Mouse (Mus musculus): ENCODE measurements around the gene Gm17190. TPM values are rescaled to one million over a fixed set of nuclear protein-coding genes. Genes with fewer than 3 reads are reported as not detected.

Gene Gm17190
- polyA plus RNA-seq, 1 experiment from 2014 or later: 1.1 TPM

- Histone ChIP-seq H3K4me3 (ENCODE audit: low read depth, low read length) (no peak overlapping the region), H3K27ac (ENCODE audit: low read depth, low read length) (no peak overlapping the region), H3K27me3 (ENCODE audit: control insufficient read depth, insufficient read depth, low read length) (no peaks in the 10 kb centered on the region), H3K4me1 (ENCODE audit: control insufficient read depth, insufficient read depth, low read length) (peaks cover 6% of the 10 kb centered on the region), H3K9me3 (ENCODE audit: control insufficient read depth, low read length) (no peaks in the 10 kb centered on the region), H3K4me2 (ENCODE audit: low read depth, low read length) (no peak overlapping the region), H3K36me3 (ENCODE audit: control insufficient read depth, insufficient read depth, low read length) (no peaks in the 10 kb centered on the region), H3K9ac (replicated peaks; ENCODE audit: low read depth, low read length) (no peak overlapping the region)
- 86% methylated on average over 4 of the region's 4 CpGs for WGBS
- no peak for ATAC-seq (ENCODE audit: low read depth)
Observed at GRCm38 (mm10) chr13:96106367-96106766, 24.5 kb downstream of the Gm17190 start.

- peaks cover 8% of the 10 kb centered on the region for H3K4me1 ChIP-seq (ENCODE audit: control insufficient read depth, insufficient read depth, low read length)
- H3K27ac ChIP-seq (ENCODE audit: low read depth, low read length): peak overlapping the region; percentile 55; the same call in 1 of the 2 replicates
- no peak overlapping the region for H3K4me2 ChIP-seq (ENCODE audit: low read depth, low read length)
- H3K9me3 ChIP-seq (ENCODE audit: control insufficient read depth, low read length): no peaks in the 10 kb centered on the region
- H3K9ac ChIP-seq (replicated peaks; ENCODE audit: low read depth, low read length): no peak overlapping the region
- no peaks in the 10 kb centered on the region for H3K27me3 ChIP-seq (ENCODE audit: control insufficient read depth, insufficient read depth, low read length)
- peak; percentile 69; the same call in 1 of the 2 replicates for ATAC-seq (ENCODE audit: low read depth)
- H3K36me3 ChIP-seq (ENCODE audit: control insufficient read depth, insufficient read depth, low read length): no peaks in the 10 kb centered on the region
- WGBS: 17% methylated on average over 3 of the region's 3 CpGs
- no peak overlapping the region for H3K4me3 ChIP-seq (ENCODE audit: low read depth, low read length)
Observed at GRCm38 (mm10) chr13:96110767-96111166, 28.9 kb downstream of the Gm17190 start.

GRCm38 (mm10) chr13:96112711-96113110 is 30.9 kb downstream of the Gm17190 start:
- no peak overlapping the region for H3K4me3 ChIP-seq (ENCODE audit: low read depth, low read length)
- no peaks in the 10 kb centered on the region for H3K9me3 ChIP-seq (ENCODE audit: control insufficient read depth, low read length)
- H3K4me2 ChIP-seq (ENCODE audit: low read depth, low read length): no peak overlapping the region
- H3K9ac ChIP-seq (replicated peaks; ENCODE audit: low read depth, low read length): no peak overlapping the region
- 85% methylated on average over 2 of the region's 2 CpGs for WGBS
- no peaks in the 10 kb centered on the region for H3K36me3 ChIP-seq (ENCODE audit: control insufficient read depth, insufficient read depth, low read length)
- no peak overlapping the region for H3K27ac ChIP-seq (ENCODE audit: low read depth, low read length)
- H3K4me1 ChIP-seq (ENCODE audit: control insufficient read depth, insufficient read depth, low read length): peaks cover 8% of the 10 kb centered on the region
- no peaks in the 10 kb centered on the region for H3K27me3 ChIP-seq (ENCODE audit: control insufficient read depth, insufficient read depth, low read length)
- ATAC-seq (ENCODE audit: low read depth): no peak

GRCm38 (mm10) chr13:96125011-96125410 is 43.2 kb downstream of the Gm17190 start:
- no peaks in the 10 kb centered on the region for H3K4me1 ChIP-seq (ENCODE audit: control insufficient read depth, insufficient read depth, low read length)
- H3K4me3 ChIP-seq (ENCODE audit: low read depth, low read length): no peak overlapping the region
- H3K36me3 ChIP-seq (ENCODE audit: control insufficient read depth, insufficient read depth, low read length): no peaks in the 10 kb centered on the region
- H3K9me3 ChIP-seq (ENCODE audit: control insufficient read depth, low read length): no peaks in the 10 kb centered on the region
- ATAC-seq (ENCODE audit: low read depth): no peak
- 64% methylated on average over 5 of the region's 5 CpGs for WGBS
- no peak overlapping the region for H3K4me2 ChIP-seq (ENCODE audit: low read depth, low read length)
- no peak overlapping the region for H3K9ac ChIP-seq (replicated peaks; ENCODE audit: low read depth, low read length)
- no peaks in the 10 kb centered on the region for H3K27me3 ChIP-seq (ENCODE audit: control insufficient read depth, insufficient read depth, low read length)
- no peak overlapping the region for H3K27ac ChIP-seq (ENCODE audit: low read depth, low read length)

GRCm38 (mm10) chr13:96126669-96127068 is 44.8 kb downstream of the Gm17190 start:
- Histone ChIP-seq H3K9ac (replicated peaks; ENCODE audit: low read depth, low read length) (no peak overlapping the region), H3K4me2 (ENCODE audit: low read depth, low read length) (no peak overlapping the region), H3K27ac (ENCODE audit: low read depth, low read length) (no peak overlapping the region), H3K36me3 (ENCODE audit: control insufficient read depth, insufficient read depth, low read length) (no peaks in the 10 kb centered on the region), H3K4me3 (ENCODE audit: low read depth, low read length) (no peak overlapping the region), H3K27me3 (ENCODE audit: control insufficient read depth, insufficient read depth, low read length) (peaks cover 4% of the 10 kb centered on the region; the same call in 1 of the 2 replicates), H3K9me3 (ENCODE audit: control insufficient read depth, low read length) (no peaks in the 10 kb centered on the region), H3K4me1 (ENCODE audit: control insufficient read depth, insufficient read depth, low read length) (no peaks in the 10 kb centered on the region)
- 79% methylated on average over 6 of the region's 6 CpGs for WGBS
- no peak for ATAC-seq (ENCODE audit: low read depth)

- Histone ChIP-seq H3K36me3 (ENCODE audit: control insufficient read depth, insufficient read depth, low read length) (no peaks in the 10 kb centered on the region), H3K9me3 (ENCODE audit: control insufficient read depth, low read length) (no peaks in the 10 kb centered on the region), H3K27me3 (ENCODE audit: control insufficient read depth, insufficient read depth, low read length) (peaks cover 4% of the 10 kb centered on the region; the same call in 1 of the 2 replicates), H3K4me1 (ENCODE audit: control insufficient read depth, insufficient read depth, low read length) (no peaks in the 10 kb centered on the region; the same call in 1 of the 2 replicates), H3K4me3 (ENCODE audit: low read depth, low read length) (peak overlapping the region; percentile 58), H3K27ac (ENCODE audit: low read depth, low read length) (peak overlapping the region; percentile 88), H3K9ac (replicated peaks; ENCODE audit: low read depth, low read length) (no peak overlapping the region; the same call in 1 of the 2 replicates), H3K4me2 (ENCODE audit: low read depth, low read length) (peak overlapping the region; percentile 76)
- ATAC-seq (ENCODE audit: low read depth): no peak
- 74% methylated on average over 3 of the region's 3 CpGs for WGBS
Observed at GRCm38 (mm10) chr13:96129081-96129480, 47.2 kb downstream of the Gm17190 start.

- Histone ChIP-seq H3K4me1 (ENCODE audit: control insufficient read depth, insufficient read depth, low read length) (no peaks in the 10 kb centered on the region; the same call in 1 of the 2 replicates), H3K36me3 (ENCODE audit: control insufficient read depth, insufficient read depth, low read length) (no peaks in the 10 kb centered on the region), H3K27me3 (ENCODE audit: control insufficient read depth, insufficient read depth, low read length) (peaks cover 4% of the 10 kb centered on the region; the same call in 1 of the 2 replicates), H3K4me2 (ENCODE audit: low read depth, low read length) (peak overlapping the region; percentile 76), H3K9ac (replicated peaks; ENCODE audit: low read depth, low read length) (peak overlapping the region; percentile 62), H3K4me3 (ENCODE audit: low read depth, low read length) (peak overlapping the region; percentile 58), H3K9me3 (ENCODE audit: control insufficient read depth, low read length) (no peaks in the 10 kb centered on the region), H3K27ac (ENCODE audit: low read depth, low read length) (peak overlapping the region; percentile 88)
- WGBS: under 1% methylated on average over 26 of the region's 30 CpGs
- ATAC-seq (ENCODE audit: low read depth): peak; percentile 85
Observed at GRCm38 (mm10) chr13:96131050-96131449, 49.2 kb downstream of the Gm17190 start.

GRCm38 (mm10) chr13:96131911-96132310 is 50.1 kb downstream of the Gm17190 start:
- Histone ChIP-seq H3K4me1 (ENCODE audit: control insufficient read depth, insufficient read depth, low read length) (no peaks in the 10 kb centered on the region; the same call in 1 of the 2 replicates), H3K27ac (ENCODE audit: low read depth, low read length) (peak overlapping the region; percentile 88), H3K4me2 (ENCODE audit: low read depth, low read length) (peak overlapping the region; percentile 76), H3K9me3 (ENCODE audit: control insufficient read depth, low read length) (no peaks in the 10 kb centered on the region), H3K9ac (replicated peaks; ENCODE audit: low read depth, low read length) (peak overlapping the region; percentile 62), H3K36me3 (ENCODE audit: control insufficient read depth, insufficient read depth, low read length) (no peaks in the 10 kb centered on the region), H3K27me3 (ENCODE audit: control insufficient read depth, insufficient read depth, low read length) (peaks cover 4% of the 10 kb centered on the region; the same call in 1 of the 2 replicates), H3K4me3 (ENCODE audit: low read depth, low read length) (peak overlapping the region; percentile 58)
- WGBS: 1% methylated on average over 19 of the region's 19 CpGs
- ATAC-seq (ENCODE audit: low read depth): 0 out of 2 replicates have a peak, but pooled peaks have one; percentile 1

GRCm38 (mm10) chr13:96132401-96132816 is 50.6 kb downstream of the Gm17190 start, which contains the start of gene Sv2c:
Gene Sv2c (minus strand): TSS chr13:96132577.
- H3K9ac ChIP-seq (replicated peaks; ENCODE audit: low read depth, low read length): peak within 1 kb of the TSS; percentile 62
- H3K9me3 ChIP-seq (ENCODE audit: control insufficient read depth, low read length): no peaks in the 10 kb centered on the region
- H3K27ac ChIP-seq (ENCODE audit: low read depth, low read length): peak within 1 kb of the TSS; percentile 88
- WGBS: 2% methylated on average over 43 of the region's 44 CpGs
- no peaks in the 10 kb centered on the region; the same call in 1 of the 2 replicates for H3K4me1 ChIP-seq (ENCODE audit: control insufficient read depth, insufficient read depth, low read length)
- peak within 1 kb of the TSS; percentile 76 for H3K4me2 ChIP-seq (ENCODE audit: low read depth, low read length)
- ATAC-seq (ENCODE audit: low read depth): peak; percentile 72
- peak within 1 kb of the TSS; percentile 58 for H3K4me3 ChIP-seq (ENCODE audit: low read depth, low read length)
- peaks cover 4% of the 10 kb centered on the region; the same call in 1 of the 2 replicates for H3K27me3 ChIP-seq (ENCODE audit: control insufficient read depth, insufficient read depth, low read length)
- H3K36me3 ChIP-seq (ENCODE audit: control insufficient read depth, insufficient read depth, low read length): no peaks in the 10 kb centered on the region
